Mouse (Mus musculus) limb, embryonic 14.5 days (tissue): ENCODE results near the gene Fut2. TPM values are rescaled to one million over a fixed set of nuclear protein-coding genes. Genes with fewer than 3 reads are reported as not detected.
A peak's percentile ranks its signal among the peaks of the same experiment; 100 is the strongest.

Experiments
- ATAC-seq: fragments of 200-750 bp; cut with Nextera tagmentation; 2 replicates; pipeline ENCODE4 v1.8.0; 2017; ENCODE audit warnings: low read depth, moderate number of reproducible peaks, moderate TSS enrichment; ENCODE audit not compliant: low FRiP score
- DNase-seq: peaks from one replicate; pipeline ENCODE4 v3.0.0-alpha.2; 2015; ENCODE audit warnings: low spot score
- H3K27ac ChIP-seq: fragments of 300-500 bp; sonication (generic); replicated peaks from 2 replicates; pipeline ENCODE4 v1.5.1; 2014; ENCODE audit warnings: low read depth, mild to moderate bottlenecking, low read length, moderate library complexity, mixed read lengths
- H3K27me3 ChIP-seq: fragments of 300-500 bp; sonication (generic); 2 replicates; pipeline ENCODE4 v1.6.1; 2014; ENCODE audit warnings: low read length, mixed read lengths; ENCODE audit not compliant: control insufficient read depth, insufficient read depth
- H3K36me3 ChIP-seq: fragments of 300-500 bp; sonication (generic); 2 replicates; pipeline ENCODE4 v1.6.1; 2014; ENCODE audit warnings: mild to moderate bottlenecking, low read length, moderate library complexity, mixed read lengths; ENCODE audit not compliant: control insufficient read depth, insufficient read depth
- H3K4me1 ChIP-seq: fragments of 300-500 bp; sonication (generic); 2 replicates; pipeline ENCODE4 v1.6.1; 2014; ENCODE audit warnings: antibody characterized with exemption, low read length, mixed read lengths; ENCODE audit not compliant: control insufficient read depth, insufficient read depth
- H3K4me2 ChIP-seq: fragments of 300-500 bp; sonication (generic); replicated peaks from 2 replicates; pipeline ENCODE4 v1.6.1; 2014; ENCODE audit warnings: low read depth, mild to moderate bottlenecking, low read length, moderate library complexity; ENCODE audit not compliant: severe bottlenecking
- H3K4me3 ChIP-seq: fragments of 300-500 bp; sonication (generic); replicated peaks from 2 replicates; pipeline ENCODE4 v1.5.1; 2014; ENCODE audit warnings: low read length
- H3K9ac ChIP-seq: fragments of 300-500 bp; sonication (generic); 2 replicates; pipeline ENCODE4 v1.6.1; 2014; ENCODE audit warnings: mild to moderate bottlenecking, low read depth, low read length, moderate library complexity; ENCODE audit not compliant: severe bottlenecking
- H3K9me3 ChIP-seq: fragments of 300-500 bp; sonication (generic); 2 replicates; pipeline ENCODE4 v1.6.1; 2016; ENCODE audit warnings: low read length; ENCODE audit not compliant: control insufficient read depth
- POLR2A ChIP-seq: fragments of 200-500 bp; IDR thresholded peaks from 2 replicates; pipeline ENCODE4 v1.8.0; 2012; ENCODE audit warnings: inconsistent platforms, mild to moderate bottlenecking, moderate library complexity, borderline replicate concordance; ENCODE audit not compliant: insufficient read depth, insufficient read length; ENCODE audit errors: extremely low read depth
- WGBS: fragments of 180-500 bp; shearing (Covaris S2); extraction: QIAGEN DNeasy Blood & Tissue Kit; methylation state at CpG from one replicate; pipeline ENCODE4 v1.1.7; 2014; 5-methylcytosine and 5-hydroxymethylcytosine counted together
- polyA plus RNA-seq, 2 experiments: library from polyadenylated mRNA; depleted of rRNA in 1 of 2; stranded (reverse) in 1 of 2; unstranded in 1 of 2; fragments of >200 nt; fragmentation: Nextera tagmentation in 1 of 2; extraction: Ambion mirVana in 1 of 2; gene quantifications; 2 replicates each; pipeline versions ENCODE4 v1.2.1 to v1.2.3; 2012 to 2014

The Fut2 gene
- polyA plus RNA-seq, 2 experiments: 1.4 to 2.9 TPM

DNA sequence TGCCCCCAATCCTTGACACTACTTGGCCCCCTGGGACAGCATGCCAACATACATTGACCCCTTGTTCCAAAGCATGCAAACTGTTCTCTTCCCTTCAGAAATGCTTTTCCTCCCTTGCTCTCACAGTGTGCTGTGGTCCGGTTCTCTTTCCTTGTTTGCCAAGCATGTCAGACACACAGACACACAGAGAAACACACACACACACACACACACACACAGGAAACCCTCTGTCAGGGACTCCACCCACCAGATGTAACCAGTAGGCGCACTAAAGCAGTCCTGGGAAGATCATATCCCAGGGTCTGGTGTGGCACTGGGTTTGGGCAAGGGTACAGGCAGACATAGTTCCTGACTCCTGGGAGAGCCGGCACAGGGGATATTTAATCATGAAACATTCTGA is 20.6 kb upstream of the Fut2 start:
- peaks cover 4% of the 10 kb centered on the region; the same call in 1 of the 2 replicates for H3K4me1 ChIP-seq
- WGBS: 79% methylated on average over 3 of the region's 3 CpGs
- no peak overlapping the region for H3K4me3 ChIP-seq
- H3K27ac ChIP-seq: no peak overlapping the region
- no peaks in the 10 kb centered on the region for H3K36me3 ChIP-seq
- no peaks in the 10 kb centered on the region for H3K9me3 ChIP-seq
- DNase-seq (no peak), ATAC-seq (no peak)
- H3K9ac ChIP-seq: no peak overlapping the region
- TF ChIP-seq POLR2A: no peak
- H3K4me2 ChIP-seq: no peak overlapping the region
- no peaks in the 10 kb centered on the region for H3K27me3 ChIP-seq

DNA sequence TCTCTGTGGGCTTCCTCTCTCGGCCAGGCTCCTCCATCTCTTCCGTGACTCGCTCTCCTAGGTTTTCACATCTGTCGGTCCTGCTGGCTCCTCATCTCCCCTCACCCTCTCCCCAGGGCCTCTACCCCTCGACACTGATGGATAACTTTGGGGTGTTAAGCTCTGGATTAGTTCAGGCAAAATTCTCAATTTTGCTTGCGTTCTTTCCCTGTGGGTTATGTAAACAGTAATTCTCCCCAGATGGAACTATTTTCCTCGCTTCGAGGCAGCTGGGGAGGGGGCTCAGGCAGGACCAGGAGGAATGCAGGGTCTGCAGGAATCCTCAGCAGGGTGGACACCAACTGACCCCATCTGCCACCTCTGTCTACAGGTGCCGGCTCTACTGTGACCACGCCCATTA is 19.6 kb upstream of the Fut2 start:
- Histone ChIP-seq H3K4me2 (no peak overlapping the region), H3K9ac (no peak overlapping the region)
- TF ChIP-seq POLR2A: no peak

DNA sequence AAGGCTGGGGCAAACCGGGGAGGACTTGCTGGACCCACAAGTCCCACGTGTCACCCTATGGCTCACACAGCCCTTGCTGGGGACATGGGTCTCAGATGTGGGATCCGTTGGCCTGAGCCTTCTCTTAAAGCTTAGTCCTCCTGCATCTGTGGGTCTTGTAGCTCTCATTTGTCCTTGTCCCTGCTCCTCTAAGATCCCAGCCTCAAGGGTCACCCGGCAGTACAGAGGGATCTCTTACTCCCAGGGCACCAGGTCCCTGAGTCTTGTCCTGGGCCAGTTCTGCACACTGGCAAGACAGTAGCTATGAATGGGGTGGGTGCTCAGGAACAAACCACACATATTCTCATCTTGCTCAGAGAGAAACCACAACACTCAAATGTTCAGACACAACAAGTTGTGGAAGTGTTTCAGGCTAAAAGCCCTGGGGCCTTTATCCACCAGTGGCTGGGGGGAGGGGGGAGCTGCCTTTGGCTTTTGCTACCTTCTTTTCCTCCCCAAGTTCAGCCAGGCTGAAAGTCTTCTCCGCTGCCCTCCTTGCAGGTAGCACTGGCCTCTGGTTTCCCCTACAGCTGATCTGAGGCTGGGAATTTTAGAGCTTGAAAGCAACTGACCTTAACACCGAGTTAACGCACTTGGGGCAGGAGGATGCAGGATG is 17.3 kb upstream of the Fut2 start, which contains the start of gene Ntn5:
Gene Ntn5 (plus strand): TSS at position 627 of the 655 bp plus-strand sequence.
- Histone ChIP-seq H3K27me3 (no peaks in the 10 kb centered on the region), H3K4me1 (peaks cover 4% of the 10 kb centered on the region; the same call in 1 of the 2 replicates), H3K27ac (no peak within 1 kb of the TSS), H3K4me3 (no peak within 1 kb of the TSS), H3K9me3 (no peaks in the 10 kb centered on the region), H3K36me3 (no peaks in the 10 kb centered on the region), H3K4me2 (no peak within 1 kb of the TSS), H3K9ac (peak within 1 kb of the TSS; percentile 16; the same call in 1 of the 2 replicates)
- WGBS: 68% methylated on average over 7 of the region's 7 CpGs
- ATAC-seq: no peak
- DNase-seq: no peak
- TF ChIP-seq POLR2A: no peak

More for the DNA sequence above, 19.6 kb upstream of the Fut2 start:
- Histone ChIP-seq H3K27me3 (no peaks in the 10 kb centered on the region), H3K27ac (no peak overlapping the region), H3K4me1 (peaks cover 4% of the 10 kb centered on the region; the same call in 1 of the 2 replicates), H3K9me3 (no peaks in the 10 kb centered on the region), H3K36me3 (no peaks in the 10 kb centered on the region), H3K4me3 (no peak overlapping the region)
- DNase-seq (no peak), ATAC-seq (no peak)
- 35% methylated on average over 10 of the region's 10 CpGs for WGBS

DNA sequence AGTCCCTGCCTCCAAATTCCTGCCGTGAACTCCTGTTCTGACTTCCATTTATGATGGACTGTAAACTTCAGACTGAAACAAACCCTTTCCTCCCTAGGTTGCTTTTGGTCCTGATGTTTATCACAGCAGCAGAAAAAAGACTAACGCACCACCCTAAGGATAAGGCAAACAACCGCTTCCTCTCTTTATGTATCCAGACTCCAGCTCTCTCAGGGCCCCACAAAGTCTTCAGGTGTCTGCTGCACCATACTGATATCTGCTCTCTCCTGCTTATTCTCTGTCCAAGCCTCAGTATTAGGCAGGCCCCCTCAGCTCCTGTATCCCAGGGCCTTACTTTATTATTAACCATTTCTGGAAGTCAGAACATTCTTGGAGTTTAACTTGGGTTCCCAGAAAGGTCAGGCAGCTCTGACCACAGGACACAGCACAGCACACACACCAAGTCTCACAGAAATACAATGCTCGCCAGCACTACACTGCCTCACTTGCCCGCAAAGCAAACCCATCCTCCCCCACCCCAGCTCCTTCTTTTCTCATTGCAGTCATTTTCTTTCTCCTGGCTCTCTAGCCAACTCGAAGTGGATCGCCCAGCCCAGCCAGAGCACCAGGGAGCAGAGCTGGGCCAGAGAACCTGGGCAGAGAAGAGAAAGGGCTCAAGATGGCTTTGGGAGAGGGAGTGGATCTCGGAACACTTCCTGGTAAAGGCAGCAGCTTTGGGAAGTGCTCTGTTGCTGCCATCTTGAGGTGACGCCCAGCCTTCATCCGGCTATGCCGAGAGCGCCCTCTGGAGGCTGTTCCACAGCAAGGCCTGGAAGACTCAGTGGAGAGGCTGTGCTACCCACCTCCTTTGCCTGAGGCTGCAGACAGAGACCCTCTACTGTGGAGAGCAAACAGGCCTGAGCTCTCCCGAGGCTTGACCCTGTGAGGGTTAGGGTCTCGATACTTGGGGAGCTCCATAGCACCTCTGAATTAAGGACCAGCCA is 16.2 kb upstream of the Fut2 start:
- Histone ChIP-seq H3K9ac (0 out of 2 replicates have a peak overlapping the region, but pooled peaks have one; percentile 12), H3K36me3 (no peaks in the 10 kb centered on the region), H3K27ac (no peak overlapping the region), H3K4me2 (peak overlapping the region; percentile 18; the same call in 1 of the 2 replicates), H3K4me1 (peaks cover 4% of the 10 kb centered on the region; the same call in 1 of the 2 replicates), H3K9me3 (no peaks in the 10 kb centered on the region), H3K27me3 (no peaks in the 10 kb centered on the region), H3K4me3 (no peak overlapping the region)
- DNase-seq (peak; percentile 88), ATAC-seq (peak; percentile 86)
- 33% methylated on average over 14 of the region's 14 CpGs for WGBS
- TF ChIP-seq POLR2A: peak; percentile 41; the same call in 1 of the 2 replicates
